8 mouse cellular contexts compared by ENCODE assay signal in genomic region chr3:53464146-53464698, GRCm38 (mm10). TPM values are rescaled to one million over a fixed set of nuclear protein-coding genes. Genes with fewer than 3 reads are reported as not detected.
DNase-seq lines count a peak whose midpoint lies in the region; ATAC-seq and TF ChIP-seq lines count a peak whose summit lies in the region.

No protein-coding gene starts in this region.

- no peak for DNase-seq in heart, adult 9 months (ENCODE audit: low spot score in 2 of 2)
- peak; percentile 27 for DNase-seq in CH12.LX (ENCODE audit: extremely low read depth)
- no peak for DNase-seq in limb, embryonic 14.5 days (ENCODE audit: low spot score)
- DNase-seq in Muller cell, postnatal 12 days (ENCODE audit: inconsistent ontology term): no peak
- DNase-seq in adrenal gland, adult 8-10 months: no peak

- H3K27ac ChIP-seq in heart, embryonic 14.5 days (replicated peaks in 1 of 2; ENCODE audit: control insufficient read depth in 1 of 2, insufficient read depth in 1 of 2, low read depth in 2 of 2, low read length in 2 of 2): peak overlapping the region in 1 of 2 experiments; percentile 76; a peak in 3 of 4 replicates
- no peak overlapping the region for H3K27ac ChIP-seq in CH12.LX (ENCODE audit: insufficient read depth, low read depth)
- no peak overlapping the region; the same call in 1 of the 2 replicates for H3K27ac ChIP-seq in embryonic facial prominence, embryonic 15.5 days (replicated peaks)
- peak overlapping the region; percentile 87 for H3K27ac ChIP-seq in limb, embryonic 14.5 days (replicated peaks; ENCODE audit: low read depth, low read length)
- H3K27ac ChIP-seq in stomach, embryonic 16.5 days (ENCODE audit: low read length): 0 out of 2 replicates have a peak overlapping the region, but pooled peaks have one; percentile 19

- H3K27me3 ChIP-seq in heart, embryonic 14.5 days (ENCODE audit: control insufficient read depth, insufficient read depth, low read length): no peaks in the 10 kb centered on the region
- no peaks in the 10 kb centered on the region for H3K27me3 ChIP-seq in CH12.LX (replicated peaks)
- H3K27me3 ChIP-seq in embryonic facial prominence, embryonic 15.5 days: no peaks in the 10 kb centered on the region
- H3K27me3 ChIP-seq in limb, embryonic 14.5 days (ENCODE audit: control insufficient read depth, insufficient read depth, low read length): no peaks in the 10 kb centered on the region
- no peaks in the 10 kb centered on the region for H3K27me3 ChIP-seq in stomach, embryonic 16.5 days (ENCODE audit: control insufficient read depth, insufficient read depth, low read length)

- H3K4me3 ChIP-seq in heart, embryonic 14.5 days (ENCODE audit: control insufficient read depth in 1 of 2, insufficient read depth in 1 of 2, low read depth in 1 of 2, low read length in 2 of 2): peak overlapping the region; percentile 80 to 100
- peak overlapping the region; percentile 55 to 76 (median 73) for H3K4me3 ChIP-seq in CH12.LX (replicated peaks in 1 of 3; ENCODE audit: low read depth in 2 of 3, low read length in 2 of 3, poor library complexity in 1 of 3)
- H3K4me3 ChIP-seq in embryonic facial prominence, embryonic 15.5 days (replicated peaks): peak overlapping the region; percentile 94
- peak overlapping the region; percentile 88 for H3K4me3 ChIP-seq in limb, embryonic 14.5 days (replicated peaks; ENCODE audit: low read length)
- peak overlapping the region; percentile 74 for H3K4me3 ChIP-seq in stomach, embryonic 16.5 days (replicated peaks; ENCODE audit: low read length)

- TF ChIP-seq CTCF in CH12.LX (conservative IDR thresholded peaks at IDR 0.05 in 1 of 2, IDR thresholded peaks at IDR 0.05 in 1 of 2; ENCODE audit: low read depth in 2 of 2, low read length in 2 of 2): no peak

- WGBS in heart, embryonic 14.5 days: under 1% methylated on average over 20 of the region's 20 CpGs
- under 1% methylated on average over 20 of the region's 20 CpGs for WGBS in embryonic facial prominence, embryonic 15.5 days
- under 1% methylated on average over 20 of the region's 20 CpGs for WGBS in limb, embryonic 14.5 days
- under 1% methylated on average over 20 of the region's 20 CpGs for WGBS in stomach, embryonic 16.5 days

- peaks cover 2 to 35% of the 10 kb centered on the region in 2 experiments for H3K4me1 ChIP-seq in heart, embryonic 14.5 days (ENCODE audit: control insufficient read depth in 2 of 2, insufficient read depth in 2 of 2, low read length in 2 of 2)
- H3K4me1 ChIP-seq in CH12.LX (ENCODE audit: control insufficient read depth in 1 of 2, insufficient read depth in 2 of 2): peaks cover 0 to 46% of the 10 kb centered on the region in 2 experiments; a peak in 2 of 4 replicates
- H3K4me1 ChIP-seq in embryonic facial prominence, embryonic 15.5 days: peaks cover 24% of the 10 kb centered on the region
- peaks cover 17% of the 10 kb centered on the region for H3K4me1 ChIP-seq in limb, embryonic 14.5 days (ENCODE audit: control insufficient read depth, insufficient read depth, low read length)
- H3K4me1 ChIP-seq in stomach, embryonic 16.5 days (ENCODE audit: control insufficient read depth, insufficient read depth, low read length): peaks cover 18% of the 10 kb centered on the region

- peaks cover 30% of the 10 kb centered on the region for H3K36me3 ChIP-seq in heart, embryonic 14.5 days (ENCODE audit: control insufficient read depth, insufficient read depth, low read length)
- peaks cover 18 to 35% of the 10 kb centered on the region in 2 experiments for H3K36me3 ChIP-seq in CH12.LX (replicated peaks in 1 of 2; ENCODE audit: control insufficient read depth in 1 of 2, insufficient read depth in 1 of 2, low read length in 1 of 2)
- peaks cover 26% of the 10 kb centered on the region for H3K36me3 ChIP-seq in embryonic facial prominence, embryonic 15.5 days
- H3K36me3 ChIP-seq in limb, embryonic 14.5 days (ENCODE audit: control insufficient read depth, insufficient read depth, low read length): peaks cover 21% of the 10 kb centered on the region
- no peaks in the 10 kb centered on the region for H3K36me3 ChIP-seq in stomach, embryonic 16.5 days (ENCODE audit: control insufficient read depth, insufficient read depth, low read length)

- H3K79me2 ChIP-seq in CH12.LX (replicated peaks; ENCODE audit: control insufficient read depth, extremely low read depth, insufficient read depth, poor library complexity, severe bottlenecking): peaks cover 50% of the 10 kb centered on the region

- dilution Hi-C loops in CH12.LX (cut with MboI; ENCODE audit: extremely low pct_ligation_motif_present, extremely low pct_unique_long_range_greater_than_20kb, low sequenced_read_pairs): no loop called here

- TF ChIP-seq EP300 in CH12.LX (IDR thresholded peaks at IDR 0.05; ENCODE audit: low read length): no peak

- in situ Hi-C loops in CH12.LX (cut with MboI; ENCODE audit: low pct_ligation_motif_present, low pct_unique_long_range_greater_than_20kb, low sequenced_read_pairs): loop anchor here (25.0 kb wide), 1 partner anchor 1202 kb away; the partner anchor contains the start of gene Foxo1

- no peak for TF ChIP-seq RAD21 in CH12.LX (IDR thresholded peaks at IDR 0.05; ENCODE audit: low read depth, low read length)

- H3K9me3 ChIP-seq in heart, embryonic 14.5 days (ENCODE audit: control insufficient read depth, low read length): no peaks in the 10 kb centered on the region
- no peaks in the 10 kb centered on the region for H3K9me3 ChIP-seq in CH12.LX (replicated peaks; ENCODE audit: low read length)
- no peaks in the 10 kb centered on the region for H3K9me3 ChIP-seq in embryonic facial prominence, embryonic 15.5 days (replicated peaks)
- no peaks in the 10 kb centered on the region for H3K9me3 ChIP-seq in limb, embryonic 14.5 days (ENCODE audit: control insufficient read depth, low read length)
- no peaks in the 10 kb centered on the region for H3K9me3 ChIP-seq in stomach, embryonic 16.5 days (replicated peaks; ENCODE audit: control insufficient read depth, low read length)

- TF ChIP-seq POLR2A in CH12.LX (IDR thresholded peaks at IDR 0.05; ENCODE audit: low read depth, low read length): no peak
- no peak for TF ChIP-seq POLR2A in limb, embryonic 14.5 days (IDR thresholded peaks at IDR 0.05; ENCODE audit: borderline replicate concordance, extremely low read depth, insufficient read depth, insufficient read length)

- ATAC-seq in heart, embryonic 14.5 days (ENCODE audit: insufficient number of reproducible peaks, insufficient read depth, low FRiP score, low read depth): no peak
- no peak for ATAC-seq in embryonic facial prominence, embryonic 15.5 days (ENCODE audit: insufficient number of reproducible peaks, low FRiP score, low TSS enrichment, low read depth)
- ATAC-seq in limb, embryonic 14.5 days (ENCODE audit: low FRiP score, low read depth): no peak
- no peak for ATAC-seq in stomach, embryonic 16.5 days (ENCODE audit: insufficient read depth, low FRiP score)

- peak overlapping the region; percentile 86 for H3K9ac ChIP-seq in heart, embryonic 14.5 days (ENCODE audit: low read length)
- H3K9ac ChIP-seq in CH12.LX (ENCODE audit: insufficient read depth, low read depth): peak overlapping the region; percentile 91
- H3K9ac ChIP-seq in embryonic facial prominence, embryonic 15.5 days: peak overlapping the region; percentile 76
- H3K9ac ChIP-seq in limb, embryonic 14.5 days (ENCODE audit: low read depth, low read length, severe bottlenecking): peak overlapping the region; percentile 93
- H3K9ac ChIP-seq in stomach, embryonic 16.5 days (ENCODE audit: low read length): peak overlapping the region; percentile 87

- peak overlapping the region; percentile 95 for H3K4me2 ChIP-seq in heart, embryonic 14.5 days (ENCODE audit: low read length)
- peak overlapping the region; percentile 93 for H3K4me2 ChIP-seq in CH12.LX (ENCODE audit: insufficient read depth, low read depth, poor library complexity, severe bottlenecking)
- H3K4me2 ChIP-seq in embryonic facial prominence, embryonic 15.5 days (replicated peaks): peak overlapping the region; percentile 66
- H3K4me2 ChIP-seq in limb, embryonic 14.5 days (replicated peaks; ENCODE audit: low read depth, low read length, severe bottlenecking): peak overlapping the region; percentile 88
- peak overlapping the region; percentile 78 for H3K4me2 ChIP-seq in stomach, embryonic 16.5 days (ENCODE audit: low read depth, low read length)

RNA-seq across cellular contexts. Expression of gene Proser1, which starts 0.8 kb away (rescaled TPM):
- 11.4 and 13.3 TPM in 2 replicates for polyA plus RNA-seq in heart, embryonic 14.5 days (2014; fragmentation: Nextera tagmentation; extraction: Ambion mirVana)
- total RNA-seq in CH12.LX (2012; rRNA removed): 3.3 and 3.9 TPM in 2 replicates
- 2.2 and 2.9 TPM in 2 replicates for total RNA-seq in CH12.LX (2014; rRNA removed)
- polyA plus RNA-seq in CH12.LX (2012; ENCODE audit: insufficient read length, low read depth): 16.2 and 22.2 TPM in 2 replicates
- 17.4 and 22.7 TPM in 2 replicates for polyA plus RNA-seq in embryonic facial prominence, embryonic 15.5 days (2015; fragmentation: Nextera tagmentation; extraction: Ambion mirVana)
- polyA plus RNA-seq in limb, embryonic 14.5 days (2012; rRNA removed): 23.9 and 36.2 TPM in 2 replicates
- 15.1 and 17.4 TPM in 2 replicates for polyA plus RNA-seq in limb, embryonic 14.5 days (2014; fragmentation: Nextera tagmentation; extraction: Ambion mirVana)
- 13.6 and 15.8 TPM in 2 replicates for polyA plus RNA-seq in stomach, embryonic 16.5 days (2015; fragmentation: Nextera tagmentation; extraction: Ambion mirVana)
- 10 to 100 TPM; 14.7 to 31.5 (median 22.8) TPM for total RNA-seq in adrenal gland, adult 8-10 months (2022)

RNA-seq across cellular contexts. Expression of gene Nhlrc3, which starts 1.1 kb away (rescaled TPM):
- polyA plus RNA-seq in heart, embryonic 14.5 days (2014; fragmentation: Nextera tagmentation; extraction: Ambion mirVana): 7.0 and 7.7 TPM in 2 replicates
- total RNA-seq in CH12.LX (2012; rRNA removed): 4.6 and 5.8 TPM in 2 replicates
- total RNA-seq in CH12.LX (2014; rRNA removed): 7.2 and 7.9 TPM in 2 replicates
- 7.2 and 7.3 TPM in 2 replicates for polyA plus RNA-seq in CH12.LX (2012; ENCODE audit: insufficient read length, low read depth)
- 9.2 and 11.1 TPM in 2 replicates for polyA plus RNA-seq in embryonic facial prominence, embryonic 15.5 days (2015; fragmentation: Nextera tagmentation; extraction: Ambion mirVana)
- 11.7 and 13.6 TPM in 2 replicates for polyA plus RNA-seq in limb, embryonic 14.5 days (2012; rRNA removed)
- 10.4 and 11.0 TPM in 2 replicates for polyA plus RNA-seq in limb, embryonic 14.5 days (2014; fragmentation: Nextera tagmentation; extraction: Ambion mirVana)
- 11.8 and 13.4 TPM in 2 replicates for polyA plus RNA-seq in stomach, embryonic 16.5 days (2015; fragmentation: Nextera tagmentation; extraction: Ambion mirVana)
- 10 to 100 TPM; 11.0 to 17.8 (median 14.9) TPM for total RNA-seq in adrenal gland, adult 8-10 months (2022)

RNA-seq across cellular contexts. Expression of gene Stoml3, which starts 24.2 kb away (rescaled TPM):
- 0.11 TPM in 1 of 2 replicates, not detected in the other for polyA plus RNA-seq in heart, embryonic 14.5 days (2014; fragmentation: Nextera tagmentation; extraction: Ambion mirVana)
- total RNA-seq in CH12.LX (2012; rRNA removed): not detected in 2 replicates
- total RNA-seq in CH12.LX (2014; rRNA removed): not detected in 2 replicates
- not detected in 2 replicates for polyA plus RNA-seq in CH12.LX (2012; ENCODE audit: insufficient read length, low read depth)
- polyA plus RNA-seq in embryonic facial prominence, embryonic 15.5 days (2015; fragmentation: Nextera tagmentation; extraction: Ambion mirVana): 2.2 and 5.7 TPM in 2 replicates
- 0.03 and 0.05 TPM in 2 replicates for polyA plus RNA-seq in limb, embryonic 14.5 days (2012; rRNA removed)
- 0.14 TPM in 1 of 2 replicates, not detected in the other for polyA plus RNA-seq in limb, embryonic 14.5 days (2014; fragmentation: Nextera tagmentation; extraction: Ambion mirVana)
- polyA plus RNA-seq in stomach, embryonic 16.5 days (2015; fragmentation: Nextera tagmentation; extraction: Ambion mirVana): 0.12 and 0.14 TPM in 2 replicates
- not detected for total RNA-seq in adrenal gland, adult 8-10 months (2022)

Comparison
In these comparisons a context has a peak if more than half of its experiments do, and no peak if none do; other contexts are left out.
1. H3K27ac ChIP-seq: peak in limb, embryonic 14.5 days (single experiment) and stomach, embryonic 16.5 days (single experiment); none in CH12.LX (single experiment) and embryonic facial prominence, embryonic 15.5 days (single experiment).
2. Peak in every context shown above with its lines, with median percentiles within 50 percentile points of each other: H3K4me2 ChIP-seq, H3K4me3 ChIP-seq and H3K9ac ChIP-seq.